Mouse (Mus musculus) stomach, postnatal 0 days (tissue): ENCODE data around the gene Cldn20.

ENCODE experiments used
- CTCF ChIP-seq: IDR thresholded peaks from 2 replicates; pipeline ENCODE4 v1.5.1; 2016; ENCODE audit warnings: antibody characterized with exemption, low read depth, mild to moderate bottlenecking, moderate library complexity
- EP300 ChIP-seq: optimal IDR thresholded peaks from 2 replicates; pipeline ENCODE3; 2016; ENCODE audit warnings: antibody characterized with exemption

- TF ChIP-seq CTCF (no peak), EP300 (no peak)
Measured at GRCm38 (mm10) chr17:3516406-3516805, 15.9 kb upstream of the Cldn20 start.
